10 mouse cellular contexts compared by ENCODE assay signal in the genomic region with DNA sequence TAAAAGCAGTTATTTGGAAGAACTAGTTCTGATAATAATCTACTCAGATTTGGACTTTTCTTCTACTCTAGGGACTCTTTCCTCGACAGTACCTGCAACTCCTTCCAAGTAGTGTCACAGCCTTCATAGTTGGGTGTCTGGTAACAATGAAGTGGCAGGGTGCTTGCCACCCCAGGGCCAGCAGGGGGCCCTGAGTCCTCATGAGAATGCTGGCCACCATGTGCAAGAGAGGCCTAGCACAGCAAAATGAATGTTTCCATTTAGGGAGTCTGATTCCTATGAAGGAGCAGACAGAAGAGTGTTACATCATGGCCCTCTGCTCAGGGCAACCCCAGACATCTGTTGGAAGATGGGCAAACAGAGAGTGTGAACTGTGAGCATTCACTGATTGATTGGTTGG. TPM values are rescaled to one million over a fixed set of nuclear protein-coding genes. Genes with fewer than 3 reads are reported as not detected.
DNase-seq lines count a peak whose midpoint lies in the region; ATAC-seq and TF ChIP-seq lines count a peak whose summit lies in the region.
"Had no signal": no experiment of that assay in that cellular context is flagged by ENCODE, and none has a peak within 500 bp of the region (broad histone marks: within the 10 kb centered on the region; RNA-seq: fewer than 3 reads in every experiment).

No protein-coding gene starts in this region.

- ATAC-seq in embryonic facial prominence, embryonic 13.5 days (ENCODE audit: insufficient number of reproducible peaks, insufficient read depth, low FRiP score, low TSS enrichment, low read depth), result 0 out of 2 replicates have a peak, but pooled peaks have one; percentile 37
- no peak for ATAC-seq in stomach, postnatal 0 days (ENCODE audit: low FRiP score, low TSS enrichment)

- 52% methylated on average over 1 of the region's 1 CpGs for WGBS in embryonic facial prominence, embryonic 13.5 days
- 40% methylated on average over 1 of the region's 1 CpGs for WGBS in stomach, postnatal 0 days

- no peaks in the 10 kb centered on the region for H3K27me3 ChIP-seq in embryonic facial prominence, embryonic 13.5 days
- no peaks in the 10 kb centered on the region for H3K27me3 ChIP-seq in stomach, postnatal 0 days (ENCODE audit: control insufficient read depth, insufficient read depth, low read length)

- H3K27ac ChIP-seq in gastrocnemius, adult 2 months, result no peak overlapping the region
- H3K27ac ChIP-seq in embryonic facial prominence, embryonic 13.5 days, result no peak overlapping the region
- no peak overlapping the region for H3K27ac ChIP-seq in stomach, postnatal 0 days (replicated peaks)

- no peak for DNase-seq in gastrocnemius, adult 2 months
- DNase-seq in gastrocnemius, postnatal 36 days, result no peak
- peak; percentile 3 for DNase-seq in right cerebral cortex, adult 18-20 months
- DNase-seq in right cerebral cortex, postnatal 36 days (ENCODE audit: low spot score in 2 of 2), result no peak
- DNase-seq in stomach, postnatal 0 days (ENCODE audit: low spot score), result peak; percentile 35
- no peak for DNase-seq in lung, postnatal 36 days
- DNase-seq in thymus, postnatal 0 days (ENCODE audit: low spot score), result no peak

- no peak for TF ChIP-seq EP300 in stomach, postnatal 0 days (optimal IDR thresholded peaks at IDR 0.05)

- no peak overlapping the region for H3K4me2 ChIP-seq in embryonic facial prominence, embryonic 13.5 days
- no peak overlapping the region for H3K4me2 ChIP-seq in stomach, postnatal 0 days (replicated peaks; ENCODE audit: low read depth)

- H3K36me3 ChIP-seq in embryonic facial prominence, embryonic 13.5 days, result no peaks in the 10 kb centered on the region
- H3K36me3 ChIP-seq in stomach, postnatal 0 days (ENCODE audit: control insufficient read depth, insufficient read depth, low read length), result no peaks in the 10 kb centered on the region

- intact Hi-C loops in gastrocnemius, adult 2 months (cut with DNase I), result no loop called here
- intact Hi-C loops in gastrocnemius, postnatal 36 days (cut with DNase I), result no loop called here

- H3K4me1 ChIP-seq in embryonic facial prominence, embryonic 13.5 days, result no peaks in the 10 kb centered on the region
- H3K4me1 ChIP-seq in stomach, postnatal 0 days (replicated peaks; ENCODE audit: control insufficient read depth, insufficient read depth), result no peaks in the 10 kb centered on the region

- H3K9me3 ChIP-seq in embryonic facial prominence, embryonic 13.5 days, result no peaks in the 10 kb centered on the region
- no peaks in the 10 kb centered on the region for H3K9me3 ChIP-seq in stomach, postnatal 0 days (ENCODE audit: control insufficient read depth, low read length)

- TF ChIP-seq CTCF in gastrocnemius, adult 2 months (IDR thresholded peaks at IDR 0.05), result peak; percentile 12; the same call in 1 of the 2 replicates
- TF ChIP-seq CTCF in stomach, postnatal 0 days (IDR thresholded peaks at IDR 0.05; ENCODE audit: low read depth), result peak; percentile 71

- no peak overlapping the region for H3K4me3 ChIP-seq in gastrocnemius, adult 2 months
- no peak overlapping the region for H3K4me3 ChIP-seq in embryonic facial prominence, embryonic 13.5 days
- H3K4me3 ChIP-seq in stomach, postnatal 0 days (ENCODE audit: low read depth, low read length), result no peak overlapping the region

- H3K9ac ChIP-seq in embryonic facial prominence, embryonic 13.5 days, result no peak overlapping the region
- no peak overlapping the region for H3K9ac ChIP-seq in stomach, postnatal 0 days (ENCODE audit: low read length)

RNA-seq across cellular contexts. Expression of a gene that starts 21.3 kb away (rescaled TPM):
- total RNA-seq in gastrocnemius, adult 2 months (2021), result not detected
- not detected for total RNA-seq in gastrocnemius, postnatal 36 days (2021)
- 0.47 TPM in 1 of 2 replicates, not detected in the other for polyA plus RNA-seq in embryonic facial prominence, embryonic 13.5 days (2015; fragmentation: Nextera tagmentation; extraction: Ambion mirVana)
- not detected in 2 replicates for polyA plus RNA-seq in stomach, postnatal 0 days (2015; fragmentation: Nextera tagmentation; extraction: Ambion mirVana)
- polyA plus RNA-seq in thymus, postnatal 0 days (2015; fragmentation: Nextera tagmentation; extraction: Ambion mirVana), result not detected in 2 replicates
- polyA plus RNA-seq: limb, embryonic 11.5 days had no signal

RNA-seq across cellular contexts. Expression of a gene that starts 41.7 kb away (rescaled TPM):
- total RNA-seq in gastrocnemius, adult 2 months (2021), result not detected
- total RNA-seq in gastrocnemius, postnatal 36 days (2021), result not detected
- 1.8 and 2.7 TPM in 2 replicates for polyA plus RNA-seq in embryonic facial prominence, embryonic 13.5 days (2015; fragmentation: Nextera tagmentation; extraction: Ambion mirVana)
- not detected in 2 replicates for polyA plus RNA-seq in stomach, postnatal 0 days (2015; fragmentation: Nextera tagmentation; extraction: Ambion mirVana)
- polyA plus RNA-seq in thymus, postnatal 0 days (2015; fragmentation: Nextera tagmentation; extraction: Ambion mirVana), result 2.0 and 2.6 TPM in 2 replicates
- polyA plus RNA-seq: heart, embryonic 14.5 days had no signal

Comparison
In these comparisons a context has a peak if more than half of its experiments do, and no peak if none do; other contexts are left out.
1. DNase-seq: peak in right cerebral cortex, adult 18-20 months (single experiment) and stomach, postnatal 0 days (single experiment); none in gastrocnemius, adult 2 months (single experiment), gastrocnemius, postnatal 36 days (0 of 2), right cerebral cortex, postnatal 36 days (0 of 2), lung, postnatal 36 days (single experiment) and thymus, postnatal 0 days (single experiment).